Mouse (Mus musculus): ENCODE data around the gene Tesc. TPM values are rescaled to one million over a fixed set of nuclear protein-coding genes. Genes with fewer than 3 reads are reported as not detected.

The Tesc gene
- polyA plus RNA-seq, 1 experiment, result 17.1 TPM

GRCm38 (mm10) chr5:118105536-118105935 is 78.0 kb downstream of the Tesc start:
- WGBS, result 92% methylated on average over 8 of the region's 8 CpGs
- H3K36me3 ChIP-seq (ENCODE audit: control insufficient read depth, insufficient read depth, low read length), result no peaks in the 10 kb centered on the region
- DNase-seq (ENCODE audit: low read depth in 1 of 2, low spot score in 2 of 2), result no peak

GRCm38 (mm10) chr5:118106667-118107066 is 79.1 kb downstream of the Tesc start:
- TF ChIP-seq CTCF (IDR thresholded peaks at IDR 0.05; ENCODE audit: extremely low read depth, insufficient read depth, insufficient read length, insufficient replicate concordance), result no peak
- Histone ChIP-seq H3K27ac (ENCODE audit: insufficient read depth, low read length) (no peak overlapping the region), H3K36me3 (ENCODE audit: control insufficient read depth, insufficient read depth, low read length) (0 out of 2 replicates have a peak, but pooled peaks cover 2% of the 10 kb centered on the region), H3K4me3 (ENCODE audit: extremely low read depth, insufficient read depth, insufficient read length) (no peak overlapping the region), H3K4me1 (ENCODE audit: control insufficient read depth, insufficient read depth, insufficient read length) (no peaks in the 10 kb centered on the region), H3K27me3 (ENCODE audit: control insufficient read depth, insufficient read depth, low read length) (no peaks in the 10 kb centered on the region)
- DNase-seq (ENCODE audit: low read depth in 1 of 2, low spot score in 2 of 2), result no peak
- WGBS, result 95% methylated on average over 10 of the region's 10 CpGs

More at GRCm38 (mm10) chr5:118105536-118105935, 78.0 kb downstream of the Tesc start:
- Histone ChIP-seq H3K27ac (ENCODE audit: insufficient read depth, low read length) (no peak overlapping the region), H3K27me3 (ENCODE audit: control insufficient read depth, insufficient read depth, low read length) (no peaks in the 10 kb centered on the region), H3K4me1 (ENCODE audit: control insufficient read depth, insufficient read depth, insufficient read length) (no peaks in the 10 kb centered on the region), H3K4me3 (ENCODE audit: extremely low read depth, insufficient read depth, insufficient read length) (no peak overlapping the region)
- TF ChIP-seq CTCF (IDR thresholded peaks at IDR 0.05; ENCODE audit: extremely low read depth, insufficient read depth, insufficient read length, insufficient replicate concordance), result no peak
- no peak for TF ChIP-seq POLR2A (IDR thresholded peaks at IDR 0.05; ENCODE audit: low read depth, low read length)

- Histone ChIP-seq H3K36me3 (ENCODE audit: control insufficient read depth, insufficient read depth, low read length) (0 out of 2 replicates have a peak, but pooled peaks cover 2% of the 10 kb centered on the region), H3K27me3 (ENCODE audit: control insufficient read depth, insufficient read depth, low read length) (no peaks in the 10 kb centered on the region), H3K4me3 (ENCODE audit: extremely low read depth, insufficient read depth, insufficient read length) (no peak overlapping the region), H3K4me1 (ENCODE audit: control insufficient read depth, insufficient read depth, insufficient read length) (no peaks in the 10 kb centered on the region), H3K27ac (ENCODE audit: insufficient read depth, low read length) (no peak overlapping the region)
- TF ChIP-seq POLR2A (IDR thresholded peaks at IDR 0.05; ENCODE audit: low read depth, low read length), result no peak
- TF ChIP-seq CTCF (IDR thresholded peaks at IDR 0.05; ENCODE audit: extremely low read depth, insufficient read depth, insufficient read length, insufficient replicate concordance), result no peak
- DNase-seq (ENCODE audit: low read depth in 1 of 2, low spot score in 2 of 2), result no peak
- 92% methylated on average over 17 of the region's 17 CpGs for WGBS
Observed at GRCm38 (mm10) chr5:118108124-118108793, 80.7 kb downstream of the Tesc start.

GRCm38 (mm10) chr5:118108794-118109440 is 81.4 kb downstream of the Tesc start:
- H3K4me3 ChIP-seq (ENCODE audit: extremely low read depth, insufficient read depth, insufficient read length), result no peak overlapping the region
- 95% methylated on average over 7 of the region's 7 CpGs for WGBS
- no peak overlapping the region for H3K27ac ChIP-seq (ENCODE audit: insufficient read depth, low read length)
- no peaks in the 10 kb centered on the region for H3K4me1 ChIP-seq (ENCODE audit: control insufficient read depth, insufficient read depth, insufficient read length)
- no peaks in the 10 kb centered on the region for H3K27me3 ChIP-seq (ENCODE audit: control insufficient read depth, insufficient read depth, low read length)
- H3K36me3 ChIP-seq (ENCODE audit: control insufficient read depth, insufficient read depth, low read length), result 0 out of 2 replicates have a peak, but pooled peaks cover 2% of the 10 kb centered on the region
- TF ChIP-seq CTCF (IDR thresholded peaks at IDR 0.05; ENCODE audit: extremely low read depth, insufficient read depth, insufficient read length, insufficient replicate concordance) (no peak), POLR2A (IDR thresholded peaks at IDR 0.05; ENCODE audit: low read depth, low read length) (no peak)
- no peak for DNase-seq (ENCODE audit: low read depth in 1 of 2, low spot score in 2 of 2)

Other genes with a start within 250 kb of the Tesc start
- gene Nos1, start 246.7 kb upstream of the Tesc start, polyA plus RNA-seq (2012; rRNA removed), result 0.37 and 0.66 TPM in 2 replicates
- gene Fbxo21, start 51.0 kb upstream of the Tesc start, polyA plus RNA-seq (2012; rRNA removed), result 15.7 and 20.6 TPM in 2 replicates
- gene Fbxw8, start 127.7 kb downstream of the Tesc start, polyA plus RNA-seq (2012; rRNA removed), result 20.3 and 21.8 TPM in 2 replicates
- gene Hrk, start 136.9 kb downstream of the Tesc start, polyA plus RNA-seq (2012; rRNA removed), result not detected in 2 replicates
- 1.2 and 1.6 TPM in 2 replicates for gene Rnft2, start 217.4 kb downstream of the Tesc start, polyA plus RNA-seq (2012; rRNA removed)
- 5.7 and 6.1 TPM in 2 replicates for gene 2410131K14Rik, start 217.5 kb downstream of the Tesc start, polyA plus RNA-seq (2012; rRNA removed)

All from spleen, adult 2 months (tissue).